Mouse (Mus musculus) B cell, adult 2 months (primary cell): ENCODE measurements at regions not wholly inside any gene's neighbourhood (a gene's known extent, or its start where the extent isn't known, plus 50 kb on each side); places are given as distances from the start of the nearest gene placed in this dataset.

Experiments
- DNase-seq, 2 experiments: peaks; one replicate each; pipeline ENCODE4 v3.0.0; 2022

DNA sequence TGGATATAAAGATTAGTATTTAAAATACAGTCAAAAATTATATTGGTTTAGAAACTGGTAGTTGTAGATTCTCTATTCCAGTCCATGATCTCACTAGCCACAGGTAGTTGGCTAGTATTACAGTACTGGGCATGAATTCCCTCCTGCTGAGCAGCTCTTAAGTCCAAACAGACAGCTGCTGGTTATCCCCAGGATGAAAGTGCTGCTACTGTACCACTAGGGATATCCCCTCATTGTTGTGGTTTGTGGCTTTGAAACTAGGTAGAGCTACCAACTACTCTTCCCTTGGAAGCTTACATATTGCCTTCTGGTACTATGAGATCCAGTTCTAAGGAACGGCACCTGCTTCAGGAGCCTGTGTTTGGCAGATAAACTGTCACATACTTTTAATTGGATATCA is 97.9 kb upstream of the Pter start:
- DNase-seq, result no peak

DNA sequence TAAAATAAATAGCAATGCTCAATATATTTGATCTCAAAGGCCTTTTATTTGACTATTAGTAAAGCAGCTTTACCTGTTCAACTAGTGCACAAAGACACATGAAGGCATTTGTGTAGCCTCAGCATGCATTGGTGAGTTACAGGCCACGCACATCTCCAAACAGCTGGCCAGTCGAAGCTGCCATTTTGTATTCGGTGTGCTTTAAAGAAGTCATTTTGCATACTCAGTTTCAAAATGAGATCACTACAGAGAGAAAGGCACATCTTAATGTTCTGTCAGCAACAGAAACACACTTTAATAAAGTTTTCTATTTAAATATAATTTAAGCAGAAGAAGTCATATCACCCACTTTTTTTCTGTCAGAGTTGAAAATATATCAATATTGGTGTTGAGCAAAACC is 90.3 kb upstream of the Pter start:
- DNase-seq, result no peak

DNA sequence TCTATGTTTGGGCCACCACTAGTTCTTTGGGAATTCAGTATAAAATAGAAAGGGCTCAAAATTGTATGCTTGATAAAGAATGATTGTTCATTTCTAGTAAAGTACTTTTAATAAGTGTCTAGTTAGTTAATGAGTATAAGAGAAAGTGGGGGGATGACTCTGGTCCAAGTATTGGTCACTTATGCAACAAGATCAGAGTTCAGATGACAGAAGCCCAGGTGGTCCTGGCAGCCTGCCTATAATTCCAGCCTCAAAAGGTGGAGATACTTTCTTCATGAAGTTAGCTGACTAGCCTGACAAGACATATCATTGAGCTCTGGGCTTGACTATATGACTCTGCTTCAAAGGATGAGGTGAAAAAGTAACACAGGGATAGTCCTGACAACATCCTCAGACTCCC is 57.3 kb upstream of the Pter start:
- no peak for DNase-seq

DNA sequence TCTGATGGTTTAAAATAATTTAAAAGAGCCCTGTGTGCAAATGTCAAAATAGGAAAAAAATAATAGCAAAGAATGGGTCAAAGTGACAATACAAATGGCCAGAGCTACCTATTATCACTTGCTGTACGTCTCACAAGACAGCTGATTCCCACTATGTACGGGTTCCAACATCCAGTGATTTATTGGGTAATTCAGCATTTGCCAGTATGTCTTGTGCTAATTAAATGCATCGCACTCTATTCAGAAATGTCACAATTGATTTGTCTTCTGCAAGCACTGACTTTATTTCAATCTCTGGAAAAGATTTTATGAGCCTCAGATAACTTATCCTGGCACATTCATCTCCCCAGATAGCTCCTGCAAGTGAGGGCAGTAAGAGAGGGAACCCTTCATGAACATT is 55.1 kb upstream of the Pter start:
- DNase-seq, result no peak
